Mouse (Mus musculus) liver, postnatal 0 days (tissue): ENCODE measurements around the gene Megf8. TPM values are rescaled to one million over a fixed set of nuclear protein-coding genes. Genes with fewer than 3 reads are reported as not detected.

Experiments used
- ATAC-seq: fragments of 200-750 bp; cut with Nextera tagmentation; 2 replicates; pipeline ENCODE4 v1.8.0; 2017; ENCODE audit warnings: mild to moderate bottlenecking, moderate library complexity
- DNase-seq: peaks from one replicate; pipeline ENCODE4 v3.0.0-alpha.2; 2016
- H3K27ac ChIP-seq: fragments of 300-500 bp; sonication (generic); 2 replicates; pipeline ENCODE4 v1.5.1; 2014; ENCODE audit warnings: antibody characterized with exemption, moderate library complexity, mild to moderate bottlenecking, low read depth
- H3K27me3 ChIP-seq: fragments of 300-500 bp; sonication (generic); 2 replicates; pipeline ENCODE4 v1.6.1; 2014; ENCODE audit warnings: low read length, control low read depth, mixed read lengths; ENCODE audit not compliant: insufficient read depth
- H3K36me3 ChIP-seq: fragments of 300-500 bp; sonication (generic); replicated peaks from 2 replicates; pipeline ENCODE4 v1.6.1; 2014; ENCODE audit warnings: mild to moderate bottlenecking, control low read depth, low read length, moderate library complexity, mixed read lengths; ENCODE audit not compliant: insufficient read depth
- H3K4me1 ChIP-seq: fragments of 300-500 bp; sonication (generic); 2 replicates; pipeline ENCODE4 v1.6.1; 2014; ENCODE audit warnings: antibody characterized with exemption, mild to moderate bottlenecking, control low read depth; ENCODE audit not compliant: insufficient read depth
- H3K4me2 ChIP-seq: fragments of 300-500 bp; sonication (generic); 2 replicates; pipeline ENCODE4 v1.6.1; 2014; ENCODE audit warnings: low read depth, mild to moderate bottlenecking, low read length, moderate library complexity, mixed read lengths
- H3K4me3 ChIP-seq: fragments of 300-500 bp; sonication (generic); 2 replicates; pipeline ENCODE4 v1.5.1; 2014; ENCODE audit warnings: low read depth, low read length
- H3K9ac ChIP-seq: fragments of 300-500 bp; sonication (generic); replicated peaks from 2 replicates; pipeline ENCODE4 v1.6.1; 2014; ENCODE audit warnings: mild to moderate bottlenecking, moderate library complexity
- H3K9me3 ChIP-seq: fragments of 300-500 bp; sonication (generic); 2 replicates; pipeline ENCODE4 v1.6.1; 2016; ENCODE audit warnings: mild to moderate bottlenecking, control low read depth, low read length, mixed read lengths
- CTCF ChIP-seq: sonication (generic); IDR thresholded peaks from 2 replicates; pipeline ENCODE4 v1.5.1; 2016; ENCODE audit warnings: antibody characterized with exemption, low read depth
- EP300 ChIP-seq: IDR thresholded peaks from 2 replicates; pipeline ENCODE4 v1.6.1; 2016; ENCODE audit warnings: antibody characterized with exemption, low read depth, mild to moderate bottlenecking
- WGBS: fragments of 180-500 bp; shearing (Covaris S2); extraction: QIAGEN DNeasy Blood & Tissue Kit; methylation state at CpG from one replicate; pipeline ENCODE4 v1.1.7; 2014; ENCODE audit not compliant: insufficient replicate concordance; 5-methylcytosine and 5-hydroxymethylcytosine counted together
- polyA plus RNA-seq: library from polyadenylated mRNA; unstranded; fragments of >200 nt; fragmentation: Nextera tagmentation; extraction: Ambion mirVana; gene quantifications from 2 replicates; pipeline ENCODE4 v1.2.1, GENCODE M21; 2015

Gene Megf8
- polyA plus RNA-seq, 1 experiment from 2014 or later: 0.81 TPM

- no peaks in the 10 kb centered on the region for H3K4me1 ChIP-seq
- WGBS: 75% methylated on average over 19 of the region's 19 CpGs
- ATAC-seq (no peak), DNase-seq (no peak)
- no peak overlapping the region for H3K27ac ChIP-seq
- H3K9me3 ChIP-seq: no peaks in the 10 kb centered on the region
- no peak overlapping the region for H3K4me2 ChIP-seq
- TF ChIP-seq CTCF: no peak
- no peak for TF ChIP-seq EP300
- H3K36me3 ChIP-seq: no peaks in the 10 kb centered on the region
- H3K27me3 ChIP-seq: no peaks in the 10 kb centered on the region
- no peak overlapping the region for H3K4me3 ChIP-seq
- no peak overlapping the region for H3K9ac ChIP-seq
Measured at GRCm38 (mm10) chr7:25358721-25359206, 41.8 kb downstream of the Megf8 start.

- Histone ChIP-seq H3K4me1 (no peaks in the 10 kb centered on the region), H3K27me3 (peaks cover 24% of the 10 kb centered on the region), H3K36me3 (no peaks in the 10 kb centered on the region), H3K27ac (no peak overlapping the region), H3K4me3 (no peak overlapping the region), H3K9ac (no peak overlapping the region), H3K9me3 (no peaks in the 10 kb centered on the region), H3K4me2 (no peak overlapping the region)
- no peak for DNase-seq
- 85% methylated on average over 19 of the region's 19 CpGs for WGBS
- ATAC-seq: no peak
- TF ChIP-seq CTCF (peak; percentile 37), EP300 (no peak)
Measured at GRCm38 (mm10) chr7:25363151-25363550, 46.2 kb downstream of the Megf8 start.

- H3K9me3 ChIP-seq: no peaks in the 10 kb centered on the region
Measured at GRCm38 (mm10) chr7:25363632-25364031, 46.7 kb downstream of the Megf8 start.

DNA sequence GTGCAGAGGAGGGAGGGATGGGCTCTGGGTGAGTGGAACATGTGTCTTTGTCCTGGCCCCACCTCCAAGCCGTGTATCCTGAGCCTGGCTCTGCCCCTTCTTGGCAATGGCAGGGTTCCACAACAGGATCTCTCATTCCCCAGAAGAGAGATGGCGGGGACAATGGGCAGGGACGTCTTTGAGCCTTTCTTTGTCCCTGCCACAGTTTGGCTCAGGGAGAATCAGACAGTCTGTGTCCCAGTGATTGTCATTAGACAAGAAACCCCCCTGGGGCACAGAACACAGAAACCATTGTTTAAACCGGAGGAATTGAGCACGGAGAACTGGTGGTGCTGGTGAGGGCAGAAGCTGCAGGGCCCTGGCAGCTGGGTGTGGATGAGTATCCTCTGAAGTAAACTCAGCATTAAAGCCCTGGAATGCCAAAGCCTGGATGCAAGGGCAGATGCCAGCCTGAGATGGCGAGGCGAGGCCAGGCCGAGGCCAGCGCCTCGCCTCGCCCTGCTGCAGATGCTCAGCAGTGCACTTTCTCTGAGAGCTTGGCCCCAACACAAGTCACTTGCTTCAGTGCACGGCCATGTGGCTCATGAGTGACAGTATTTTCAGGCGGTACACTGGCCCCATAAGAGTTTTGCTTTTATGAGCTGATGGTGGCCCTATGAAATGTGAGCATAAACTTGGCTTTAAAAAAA lies 49.1 kb downstream of the Megf8 start:
- Histone ChIP-seq H3K9ac (no peak overlapping the region), H3K27ac (no peak overlapping the region), H3K4me1 (no peaks in the 10 kb centered on the region), H3K9me3 (no peaks in the 10 kb centered on the region), H3K4me2 (no peak overlapping the region), H3K36me3 (no peaks in the 10 kb centered on the region), H3K27me3 (peaks cover 44% of the 10 kb centered on the region), H3K4me3 (no peak overlapping the region)
- whole genome bisulfite sequencing: 51% methylated on average over 13 of the region's 13 CpGs
- no peak for TF ChIP-seq CTCF
- no peak for TF ChIP-seq EP300
- ATAC-seq (no peak), DNase-seq (no peak)

More at GRCm38 (mm10) chr7:25363632-25364031, 46.7 kb downstream of the Megf8 start:
- no peak for ATAC-seq
- TF ChIP-seq CTCF (no peak), EP300 (no peak)
- Histone ChIP-seq H3K4me1 (no peaks in the 10 kb centered on the region), H3K27me3 (peaks cover 29% of the 10 kb centered on the region), H3K36me3 (no peaks in the 10 kb centered on the region), H3K4me3 (no peak overlapping the region), H3K27ac (no peak overlapping the region), H3K9ac (no peak overlapping the region), H3K4me2 (no peak overlapping the region)
- no peak for DNase-seq
- WGBS: 84% methylated on average over 17 of the region's 17 CpGs

DNA sequence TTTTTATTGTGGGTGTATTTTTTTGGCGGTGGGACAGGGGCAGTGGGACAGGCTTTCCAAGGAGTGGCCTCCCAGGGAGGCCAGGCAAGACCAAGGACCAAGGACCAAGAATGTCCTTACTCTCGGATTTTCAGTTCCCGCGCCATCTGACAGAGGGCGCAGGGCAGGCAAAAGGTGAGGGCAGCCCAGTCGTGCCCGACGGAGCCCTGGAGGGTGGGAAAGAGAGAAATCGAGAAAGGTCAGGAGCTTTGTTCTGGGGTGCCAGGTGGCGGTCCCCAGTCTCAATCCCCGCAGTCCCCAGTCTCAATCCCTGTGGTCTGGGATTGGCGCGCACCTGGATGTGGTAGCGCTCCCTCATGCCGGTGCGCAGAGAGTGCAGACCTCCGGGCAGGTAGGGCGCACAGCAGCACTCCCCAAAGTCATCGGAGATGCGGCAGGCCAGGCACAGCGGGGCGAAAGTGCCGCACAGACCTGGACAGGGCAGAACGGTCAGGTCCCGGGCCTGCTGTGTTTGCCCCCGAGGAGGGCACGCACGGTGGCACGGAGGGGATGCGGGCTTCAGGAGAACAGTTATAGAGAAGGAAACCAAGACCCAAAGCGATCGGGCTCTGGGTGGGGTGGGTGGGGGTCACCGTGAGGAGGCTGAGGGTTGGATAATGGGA lies 50.8 kb downstream of the Megf8 start:
- H3K4me3 ChIP-seq: no peak overlapping the region
- DNase-seq: no peak
- ATAC-seq: no peak

GRCm38 (mm10) chr7:25368333-25368732 lies 51.4 kb downstream of the Megf8 start:
- H3K36me3 ChIP-seq: no peaks in the 10 kb centered on the region
- WGBS: 30% methylated on average over 12 of the region's 12 CpGs
- no peak overlapping the region for H3K4me2 ChIP-seq
- no peak for ATAC-seq
- H3K27ac ChIP-seq: no peak overlapping the region
- DNase-seq: no peak
- H3K27me3 ChIP-seq: peaks cover 44% of the 10 kb centered on the region
- H3K4me3 ChIP-seq: no peak overlapping the region
- H3K9ac ChIP-seq: no peak overlapping the region
- H3K4me1 ChIP-seq: no peaks in the 10 kb centered on the region
- H3K9me3 ChIP-seq: no peaks in the 10 kb centered on the region
- TF ChIP-seq CTCF (no peak), EP300 (no peak)

More for the DNA sequence above, 50.8 kb downstream of the Megf8 start:
- H3K27me3 ChIP-seq: peaks cover 44% of the 10 kb centered on the region
- 2% methylated on average over 33 of the region's 33 CpGs for WGBS
- H3K9ac ChIP-seq: no peak overlapping the region
- H3K27ac ChIP-seq: no peak overlapping the region
- 0 out of 2 replicates have a peak overlapping the region, but pooled peaks have one; percentile 26 for H3K4me2 ChIP-seq
- H3K36me3 ChIP-seq: no peaks in the 10 kb centered on the region
- no peaks in the 10 kb centered on the region for H3K4me1 ChIP-seq
- TF ChIP-seq CTCF (peak; percentile 55), EP300 (no peak)
- no peaks in the 10 kb centered on the region for H3K9me3 ChIP-seq
